Mouse (Mus musculus) embryonic fibroblast, embryonic 13.5 days (primary cell): Measurements from ENCODE around the gene Pkp2. TPM values are rescaled to one million over a fixed set of nuclear protein-coding genes. Genes with fewer than 3 reads are reported as not detected.

ENCODE experiments used
- H3K27ac ChIP-seq: 2 replicates; pipeline ENCODE4 v1.5.1; 2012; ENCODE audit warnings: low read length, control low read depth, inconsistent platforms; ENCODE audit not compliant: insufficient read depth
- H3K4me1 ChIP-seq: 2 replicates; pipeline ENCODE4 v1.6.1; 2011; ENCODE audit warnings: low read length; ENCODE audit not compliant: control insufficient read depth, insufficient read depth
- H3K4me3 ChIP-seq: 2 replicates; pipeline ENCODE4 v1.5.1; 2011; ENCODE audit warnings: mild to moderate bottlenecking, control low read depth, low read length; ENCODE audit not compliant: insufficient read depth
- CTCF ChIP-seq: IDR thresholded peaks from 2 replicates; pipeline ENCODE4 v1.5.1; 2011; ENCODE audit warnings: mild to moderate bottlenecking, control low read depth, low read length, moderate library complexity, borderline replicate concordance; ENCODE audit not compliant: insufficient read depth
- POLR2A ChIP-seq: IDR thresholded peaks from 2 replicates; pipeline ENCODE4 v1.6.1; 2011; ENCODE audit warnings: low read depth, mild to moderate bottlenecking, control low read depth, low read length, moderate library complexity
- polyA plus RNA-seq: library from polyadenylated mRNA; stranded (reverse); fragments of >200 nt; gene quantifications from 2 replicates; pipeline ENCODE4 v1.2.4, GENCODE M21; 2011; ENCODE audit warnings: low read depth; ENCODE audit not compliant: missing spikeins, insufficient read length

The Pkp2 gene
- polyA plus RNA-seq, 1 experiment: 14.0 TPM

- Histone ChIP-seq H3K4me1 (peaks cover 3% of the 10 kb centered on the region), H3K4me3 (peak overlapping the region; percentile 98), H3K27ac (peak overlapping the region; percentile 51; the same call in 1 of the 2 replicates)
- TF ChIP-seq POLR2A (no peak), CTCF (no peak)
Observed at GRCm38 (mm10) chr16:16303888-16304287, 90.8 kb downstream of the Pkp2 start.

- no peak overlapping the region for H3K4me3 ChIP-seq
Observed at GRCm38 (mm10) chr16:16311319-16311718, 98.2 kb downstream of the Pkp2 start.

More at GRCm38 (mm10) chr16:16311319-16311718, 98.2 kb downstream of the Pkp2 start:
- TF ChIP-seq POLR2A (no peak), CTCF (no peak)
- Histone ChIP-seq H3K27ac (no peak overlapping the region), H3K4me1 (no peaks in the 10 kb centered on the region)

Other genes starting within 250 kb of the Pkp2 start
- 20.7 and 27.8 TPM in 2 replicates for gene Yars2, start 89.6 kb downstream of the Pkp2 start, polyA plus RNA-seq
- 95.7 and 105 TPM in 2 replicates for gene Dnm1l, start 145.6 kb downstream of the Pkp2 start, polyA plus RNA-seq